Mouse (Mus musculus) hindbrain, embryonic 13.5 days (tissue): ENCODE data around the gene Mt3. TPM values are rescaled to one million over a fixed set of nuclear protein-coding genes. Genes with fewer than 3 reads are reported as not detected.
"Not testable (repeated sequence)": the region's sequence is repeated elsewhere in the genome, so short reads cannot be mapped to it uniquely, and the experiment has no call there.

Experiments
- ATAC-seq: fragments of 200-750 bp; cut with Nextera tagmentation; 2 replicates; pipeline ENCODE4 v1.8.0; 2017; ENCODE audit warnings: moderate TSS enrichment; ENCODE audit not compliant: low FRiP score
- H3K27ac ChIP-seq: fragments of 300-500 bp; sonication (generic); 2 replicates; pipeline ENCODE4 v1.5.1; 2015; ENCODE audit warnings: inconsistent platforms, mild to moderate bottlenecking, moderate library complexity
- H3K27me3 ChIP-seq: fragments of 300-500 bp; sonication (generic); 2 replicates; pipeline ENCODE4 v1.6.1; 2015; ENCODE audit warnings: mild to moderate bottlenecking, inconsistent platforms
- H3K36me3 ChIP-seq: fragments of 300-500 bp; sonication (generic); 2 replicates; pipeline ENCODE4 v1.6.1; 2015; ENCODE audit warnings: mild to moderate bottlenecking, inconsistent platforms
- H3K4me1 ChIP-seq: fragments of 300-500 bp; sonication (generic); replicated peaks from 2 replicates; pipeline ENCODE4 v1.6.1; 2015; ENCODE audit warnings: inconsistent platforms
- H3K4me2 ChIP-seq: fragments of 300-500 bp; sonication (generic); 2 replicates; pipeline ENCODE4 v1.6.1; 2015; ENCODE audit warnings: inconsistent platforms, mild to moderate bottlenecking, moderate library complexity
- H3K4me3 ChIP-seq: fragments of 300-500 bp; sonication (generic); 2 replicates; pipeline ENCODE4 v1.5.1; 2015; ENCODE audit warnings: mild to moderate bottlenecking, inconsistent platforms
- H3K9ac ChIP-seq: fragments of 300-500 bp; sonication (generic); 2 replicates; pipeline ENCODE4 v1.6.1; 2015; ENCODE audit warnings: mild to moderate bottlenecking, inconsistent platforms
- H3K9me3 ChIP-seq: fragments of 300-500 bp; sonication (generic); 2 replicates; pipeline ENCODE4 v1.6.1; 2016; ENCODE audit warnings: inconsistent platforms
- WGBS: fragments of 180-500 bp; shearing (Covaris S2); methylation state at CpG from one replicate; pipeline ENCODE4 v1.1.7; 2015; 5-methylcytosine and 5-hydroxymethylcytosine counted together
- polyA plus RNA-seq: library from polyadenylated mRNA; unstranded; fragments of >200 nt; fragmentation: Nextera tagmentation; extraction: Ambion mirVana; gene quantifications from 2 replicates; pipeline ENCODE4 v1.2.1, GENCODE M21; 2015

The Mt3 gene
- polyA plus RNA-seq, 1 experiment from 2014 or later: 130 TPM

DNA sequence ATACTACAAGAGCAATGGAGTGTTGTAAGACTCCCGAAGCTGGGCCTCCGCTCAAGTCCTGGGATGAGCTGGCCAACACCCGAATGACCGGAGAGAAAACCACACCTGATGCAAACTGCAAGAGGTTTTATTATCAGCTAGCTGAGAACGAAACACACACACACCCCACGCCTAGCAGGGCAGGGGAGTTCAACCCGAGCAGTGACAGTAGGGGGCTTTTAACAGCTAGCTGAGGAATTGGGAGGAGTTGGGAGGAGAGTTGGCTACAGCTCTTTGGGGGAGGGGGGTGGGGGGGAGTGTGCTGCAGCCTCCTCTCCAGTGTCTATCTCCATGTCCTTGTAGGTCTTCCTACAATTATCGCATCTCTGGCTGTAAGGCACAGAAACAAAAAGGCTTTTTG lies 13.4 kb downstream of the Mt3 start:
- not testable (repeated sequence) for ATAC-seq, H3K36me3 ChIP-seq, H3K4me3 ChIP-seq, H3K4me1 ChIP-seq, H3K9ac ChIP-seq, H3K4me2 ChIP-seq, H3K9me3 ChIP-seq, H3K27ac ChIP-seq
- WGBS: 71% methylated on average over 8 of the region's 8 CpGs
- H3K27me3 ChIP-seq: peaks cover 20% of the 10 kb centered on the region

DNA sequence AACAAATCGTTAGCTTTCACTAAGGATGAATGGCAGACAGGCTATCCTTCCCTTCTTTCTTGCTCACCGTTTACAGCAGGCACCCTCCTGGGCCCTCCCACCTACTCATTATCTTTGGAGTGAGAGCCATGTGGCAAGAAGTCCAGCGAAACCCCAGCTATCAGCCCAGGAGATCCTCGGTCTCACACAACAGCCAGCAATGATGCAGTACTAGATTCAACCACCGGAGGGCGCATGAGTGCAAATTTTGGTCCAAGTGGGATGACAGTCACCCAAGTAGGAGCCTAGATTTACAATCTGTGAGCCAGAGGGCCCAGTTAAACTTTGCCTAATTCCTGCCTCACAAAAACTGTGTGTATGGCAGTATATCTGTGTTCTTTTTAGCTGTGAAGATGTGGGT lies 14.8 kb downstream of the Mt3 start:
- peak; percentile 61 for ATAC-seq
- H3K36me3 ChIP-seq: no peaks in the 10 kb centered on the region
- peaks cover 35% of the 10 kb centered on the region for H3K27me3 ChIP-seq
- H3K27ac ChIP-seq: no peak overlapping the region
- H3K9me3 ChIP-seq: no peaks in the 10 kb centered on the region
- peaks cover 8% of the 10 kb centered on the region for H3K4me1 ChIP-seq
- H3K9ac ChIP-seq: no peak overlapping the region
- 2% methylated on average over 6 of the region's 6 CpGs for WGBS
- H3K4me2 ChIP-seq: no peak overlapping the region; the same call in 1 of the 2 replicates
- H3K4me3 ChIP-seq: no peak overlapping the region

DNA sequence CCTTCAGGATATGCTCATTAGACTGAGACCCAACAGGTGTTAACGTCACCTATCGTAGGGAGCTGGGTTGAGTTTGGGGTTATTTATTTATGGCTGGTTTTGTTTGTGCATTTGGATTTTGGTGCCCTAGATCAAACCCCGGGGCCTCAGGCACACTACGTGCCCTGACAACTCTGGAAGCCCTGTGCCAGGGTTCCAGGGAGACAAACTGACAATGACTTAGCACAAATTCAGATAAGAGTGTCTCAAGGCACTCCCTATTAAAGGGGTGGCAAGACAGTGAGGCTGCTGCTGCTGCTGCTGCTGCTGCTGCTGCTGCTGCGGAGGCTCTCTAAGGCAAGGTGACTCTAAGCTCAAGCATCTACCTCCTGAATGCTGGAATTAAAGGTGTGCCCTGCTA lies 17.1 kb downstream of the Mt3 start:
- Histone ChIP-seq H3K27me3 (peaks cover 58% of the 10 kb centered on the region), H3K4me1 (peaks cover 21% of the 10 kb centered on the region), H3K4me2 (no peak overlapping the region), H3K9ac (no peak overlapping the region), H3K4me3 (no peak overlapping the region), H3K9me3 (no peaks in the 10 kb centered on the region), H3K27ac (no peak overlapping the region), H3K36me3 (no peaks in the 10 kb centered on the region)
- ATAC-seq: no peak
- 85% methylated on average over 5 of the region's 5 CpGs for WGBS

DNA sequence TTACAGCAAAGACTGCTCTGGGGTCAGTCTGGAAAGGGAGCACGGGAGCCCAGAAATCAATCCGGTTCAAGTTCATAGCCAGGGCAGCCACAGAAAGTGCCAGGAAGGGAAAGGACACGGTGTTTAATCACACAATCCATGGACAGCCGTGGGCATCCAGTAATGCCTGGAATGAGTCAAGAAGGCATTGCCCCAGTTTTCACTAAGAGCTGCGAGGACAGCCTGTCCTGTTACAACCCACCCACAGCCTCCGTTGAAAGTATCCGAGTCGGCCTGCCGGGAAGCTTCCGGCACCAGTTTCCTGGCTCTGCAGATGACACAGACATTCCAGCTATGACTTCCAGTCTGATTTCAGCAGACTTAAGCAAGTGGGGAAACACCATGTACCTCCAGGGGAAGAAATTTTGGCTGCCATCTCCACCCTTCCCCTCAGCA lies 18.9 kb downstream of the Mt3 start:
- Histone ChIP-seq H3K9me3 (no peaks in the 10 kb centered on the region), H3K36me3 (no peaks in the 10 kb centered on the region), H3K4me3 (no peak overlapping the region), H3K4me1 (peaks cover 21% of the 10 kb centered on the region), H3K27me3 (peaks cover 76% of the 10 kb centered on the region), H3K9ac (no peak overlapping the region), H3K27ac (no peak overlapping the region), H3K4me2 (peak overlapping the region; percentile 92)
- 51% methylated on average over 10 of the region's 10 CpGs for WGBS
- ATAC-seq: no peak

DNA sequence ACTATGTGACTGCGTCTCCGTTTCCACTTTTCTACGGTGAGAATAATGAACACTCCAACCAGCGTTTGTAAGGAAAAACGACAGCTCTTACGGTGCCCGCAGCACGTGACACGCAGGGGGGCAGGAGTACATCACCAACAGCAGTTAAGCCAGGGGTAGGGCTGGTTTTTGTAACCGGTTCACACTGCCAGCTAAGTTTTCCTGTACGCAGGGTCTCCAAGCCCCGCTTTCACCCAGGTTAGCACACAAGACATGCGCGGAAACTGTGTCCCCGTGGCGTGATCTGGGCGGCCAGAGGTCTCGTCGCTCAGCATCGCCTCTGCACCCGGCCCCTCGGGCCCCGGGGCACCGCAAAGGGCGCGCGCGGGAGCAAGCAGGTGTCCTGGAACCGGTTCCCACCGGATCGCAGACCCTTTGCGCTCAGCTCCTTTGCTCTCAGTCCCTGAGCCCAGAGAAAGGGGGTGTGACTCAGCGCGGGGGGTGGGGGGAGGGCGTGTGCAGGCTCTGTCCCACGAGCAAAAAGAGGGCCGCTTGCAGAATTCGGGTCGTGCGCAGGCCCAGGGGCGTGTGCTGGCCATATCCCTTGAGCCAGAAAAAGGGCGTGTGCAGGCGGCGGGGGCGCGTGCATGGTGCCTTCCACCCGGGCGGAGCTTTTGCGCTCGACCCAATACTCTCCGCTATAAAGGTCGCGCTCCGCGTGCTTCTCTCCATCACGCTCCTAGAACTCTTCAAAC lies 19.8 kb downstream of the Mt3 start, which contains the start of gene Mt2:
Gene Mt2 (plus strand): TSS at position 590 of the 734 bp plus-strand sequence.
- Histone ChIP-seq H3K9me3 (no peaks in the 10 kb centered on the region), H3K4me3 (peak within 1 kb of the TSS; percentile 47), H3K9ac (peak within 1 kb of the TSS; percentile 64), H3K27ac (no peak within 1 kb of the TSS), H3K36me3 (no peaks in the 10 kb centered on the region), H3K27me3 (peaks cover 85% of the 10 kb centered on the region), H3K4me2 (peak within 1 kb of the TSS; percentile 92), H3K4me1 (peaks cover 21% of the 10 kb centered on the region)
- WGBS: under 1% methylated on average over 56 of the region's 56 CpGs
- peak; percentile 43 for ATAC-seq

DNA sequence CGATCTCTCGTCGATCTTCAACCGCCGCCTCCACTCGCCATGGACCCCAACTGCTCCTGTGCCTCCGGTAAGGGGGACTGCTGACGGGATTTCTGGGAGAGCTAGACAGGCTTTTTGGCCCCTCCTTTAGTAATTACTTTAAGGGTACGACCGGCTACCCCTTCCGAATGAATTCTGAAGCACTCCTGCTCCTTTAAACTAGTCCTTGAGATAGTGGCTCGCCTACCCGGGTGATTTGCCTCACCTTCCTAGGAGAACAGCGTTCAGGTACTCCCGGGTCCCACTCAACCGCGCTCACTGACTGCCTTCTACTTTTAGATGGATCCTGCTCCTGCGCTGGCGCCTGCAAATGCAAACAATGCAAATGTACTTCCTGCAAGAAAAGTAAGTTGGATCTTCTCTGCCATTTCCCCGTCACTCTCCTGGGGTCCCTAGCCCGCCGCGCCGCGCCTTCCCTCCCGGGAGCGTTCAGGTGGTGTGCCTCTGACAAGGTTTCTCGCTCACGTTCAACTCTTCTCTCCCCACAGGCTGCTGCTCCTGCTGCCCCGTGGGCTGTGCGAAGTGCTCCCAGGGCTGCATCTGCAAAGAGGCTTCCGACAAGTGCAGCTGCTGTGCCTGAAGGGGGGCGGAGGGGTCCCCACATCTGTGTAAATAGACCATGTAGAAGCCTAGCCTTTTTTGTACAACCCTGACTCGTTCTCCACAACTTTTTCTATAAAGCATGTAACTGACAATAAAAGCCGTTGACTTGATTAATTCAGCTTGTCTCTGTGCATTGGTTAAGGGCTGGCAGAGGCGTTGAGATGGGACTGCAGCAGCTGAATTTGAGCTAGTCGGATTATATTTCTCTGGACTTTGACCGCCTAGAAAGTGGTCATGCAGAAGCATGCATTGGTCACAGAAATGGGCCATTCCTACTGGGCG lies 20.7 kb downstream of the Mt3 start:
- no peaks in the 10 kb centered on the region for H3K36me3 ChIP-seq
- no peaks in the 10 kb centered on the region for H3K9me3 ChIP-seq
- H3K27me3 ChIP-seq: peaks cover 93% of the 10 kb centered on the region
- H3K4me2 ChIP-seq: peak overlapping the region; percentile 92
- H3K9ac ChIP-seq: peak overlapping the region; percentile 64
- ATAC-seq: peak; percentile 40; the same call in 1 of the 2 replicates
- H3K4me3 ChIP-seq: peak overlapping the region; percentile 47
- 1% methylated on average over 39 of the region's 39 CpGs for WGBS
- peaks cover 21% of the 10 kb centered on the region for H3K4me1 ChIP-seq
- no peak overlapping the region for H3K27ac ChIP-seq

DNA sequence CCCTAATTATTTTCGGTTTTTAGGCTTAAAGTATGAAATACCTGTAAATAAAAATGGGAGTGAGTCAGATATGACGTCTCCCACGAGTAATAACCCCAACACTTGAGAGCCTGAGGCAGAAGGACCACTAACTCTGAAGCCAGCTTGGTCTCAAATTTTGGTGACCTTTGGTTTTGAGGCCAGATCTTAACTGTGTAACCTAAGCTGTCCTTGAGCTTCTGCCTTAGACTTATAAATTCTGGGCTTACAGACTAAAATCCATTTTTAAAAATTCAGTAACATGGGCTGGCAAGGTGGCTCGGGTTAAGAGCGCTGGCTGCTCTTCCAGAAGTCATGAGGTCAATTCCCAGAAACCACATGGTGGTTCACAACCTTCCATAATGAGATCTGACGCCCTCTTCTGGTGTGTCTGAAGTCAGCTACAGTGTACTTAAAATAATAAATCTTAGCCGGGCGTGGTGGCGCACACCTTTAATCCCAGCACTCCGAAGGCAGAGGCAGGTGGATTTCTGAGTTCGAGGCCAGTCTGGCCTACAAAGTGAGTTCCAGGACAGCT lies 21.5 kb downstream of the Mt3 start:
- Histone ChIP-seq H3K9me3 (no peaks in the 10 kb centered on the region), H3K4me3 (no peak overlapping the region), H3K27me3 (peaks cover 98% of the 10 kb centered on the region), H3K9ac (no peak overlapping the region), H3K4me2 (no peak overlapping the region), H3K4me1 (peaks cover 27% of the 10 kb centered on the region), H3K36me3 (no peaks in the 10 kb centered on the region), H3K27ac (no peak overlapping the region)
- WGBS: 46% methylated on average over 11 of the region's 11 CpGs
- ATAC-seq: no peak

DNA sequence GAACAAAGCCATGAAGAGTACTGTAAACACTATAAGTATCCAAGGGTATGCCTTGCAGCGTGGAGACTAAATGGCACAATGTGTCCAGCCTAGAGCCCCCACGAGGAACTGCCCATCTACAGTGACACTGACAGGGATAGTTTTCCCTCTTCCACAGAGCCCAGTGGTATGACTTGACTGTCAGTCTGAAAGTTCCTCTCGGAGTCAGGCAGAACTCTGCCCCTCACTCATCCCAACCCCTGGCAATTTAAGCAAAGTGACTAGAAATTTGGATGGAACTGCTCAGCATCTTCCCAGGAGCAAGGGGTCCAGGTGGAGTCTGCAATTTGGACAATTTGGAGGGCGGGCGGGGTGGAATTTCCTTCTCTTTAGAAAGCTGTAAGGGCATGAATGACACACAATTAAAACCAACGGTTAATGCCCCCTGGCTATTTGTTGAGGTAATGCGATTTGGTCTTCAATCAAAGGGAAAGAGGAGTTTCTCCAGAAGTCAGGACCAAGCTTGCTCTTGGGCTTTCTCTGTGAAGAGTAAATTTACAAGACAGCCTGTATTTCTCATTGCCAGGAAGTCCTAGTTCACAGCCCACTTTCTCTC lies 22.3 kb downstream of the Mt3 start:
- Histone ChIP-seq H3K4me3 (no peak overlapping the region), H3K9me3 (no peaks in the 10 kb centered on the region), H3K36me3 (no peaks in the 10 kb centered on the region), H3K27me3 (peaks cover 100% of the 10 kb centered on the region), H3K9ac (no peak overlapping the region), H3K27ac (no peak overlapping the region), H3K4me1 (peaks cover 35% of the 10 kb centered on the region), H3K4me2 (no peak overlapping the region)
- ATAC-seq: no peak
- 30% methylated on average over 7 of the region's 7 CpGs for WGBS

DNA sequence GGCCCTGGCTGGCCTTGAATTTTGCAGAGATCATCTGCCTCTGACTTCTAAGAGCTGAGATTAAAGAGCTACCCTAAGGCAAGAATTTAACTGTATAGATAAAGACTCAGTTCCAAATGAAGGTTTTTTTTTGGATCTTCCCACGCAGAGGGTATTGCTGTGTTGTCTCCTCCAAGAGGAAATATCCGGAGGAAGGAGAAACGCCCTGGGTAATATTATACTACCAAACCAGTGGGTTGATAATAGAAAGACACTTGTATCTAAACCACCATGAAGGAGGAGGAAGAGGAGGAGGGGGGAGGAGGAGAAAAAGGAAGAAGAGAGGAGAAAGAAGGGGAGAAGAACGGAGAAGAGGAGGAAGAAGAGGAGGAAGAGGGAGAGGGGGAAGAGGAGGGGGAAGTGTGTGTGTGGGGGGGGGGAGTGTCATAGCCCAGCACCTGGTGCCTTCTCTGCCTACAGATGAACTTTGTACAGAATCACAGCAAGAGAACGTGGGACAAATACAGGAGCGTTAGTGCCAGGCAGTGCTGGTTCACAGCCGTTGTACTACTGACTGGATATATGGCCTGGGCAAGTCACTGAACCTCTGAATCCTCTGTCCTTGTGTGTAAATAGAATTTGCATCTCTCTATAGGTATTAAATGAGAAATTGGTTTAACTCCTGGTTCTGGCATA lies 25.4 kb downstream of the Mt3 start:
- 71% methylated on average over 7 of the region's 7 CpGs for WGBS
- Histone ChIP-seq H3K4me1 (peaks cover 26% of the 10 kb centered on the region), H3K27ac (no peak overlapping the region), H3K4me3 (0 out of 2 replicates have a peak overlapping the region, but pooled peaks have one; percentile 45), H3K4me2 (no peak overlapping the region), H3K9ac (no peak overlapping the region), H3K9me3 (no peaks in the 10 kb centered on the region), H3K27me3 (peaks cover 98% of the 10 kb centered on the region), H3K36me3 (no peaks in the 10 kb centered on the region)
- no peak for ATAC-seq

DNA sequence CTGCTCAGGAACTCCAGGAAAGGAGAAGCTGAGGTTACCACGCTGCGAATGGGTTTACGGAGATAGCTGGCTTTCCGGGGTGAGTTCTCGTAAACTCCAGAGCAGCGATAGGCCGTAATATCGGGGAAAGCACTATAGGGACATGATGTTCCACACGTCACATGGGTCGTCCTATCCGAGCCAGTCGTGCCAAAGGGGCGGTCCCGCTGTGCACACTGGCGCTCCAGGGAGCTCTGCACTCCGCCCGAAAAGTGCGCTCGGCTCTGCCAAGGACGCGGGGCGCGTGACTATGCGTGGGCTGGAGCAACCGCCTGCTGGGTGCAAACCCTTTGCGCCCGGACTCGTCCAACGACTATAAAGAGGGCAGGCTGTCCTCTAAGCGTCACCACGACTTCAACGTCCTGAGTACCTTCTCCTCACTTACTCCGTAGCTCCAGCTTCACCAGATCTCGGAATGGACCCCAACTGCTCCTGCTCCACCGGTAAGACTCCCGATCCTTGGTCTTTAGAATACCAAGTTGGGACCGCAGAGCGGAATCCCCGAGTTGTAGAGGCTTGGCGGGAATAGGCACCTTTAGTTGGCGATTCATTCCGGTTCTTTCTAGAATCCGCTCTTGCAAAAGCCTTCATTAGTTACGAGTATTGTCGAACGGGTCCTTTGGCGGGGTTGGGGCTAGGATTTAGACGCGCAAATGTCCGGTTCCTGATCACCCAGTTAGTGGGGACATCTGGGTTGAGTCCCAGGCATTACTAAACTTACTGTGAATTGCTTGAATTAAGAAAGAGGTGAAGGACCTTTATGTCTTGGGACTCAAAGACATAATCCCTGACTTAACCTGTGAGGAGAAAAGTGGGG lies 26.7 kb downstream of the Mt3 start, which contains the start of gene Mt1:
Gene Mt1 (plus strand): TSS at position 226 of the 856 bp plus-strand sequence.
- WGBS: 0% methylated on average over 50 of the region's 50 CpGs
- Histone ChIP-seq H3K4me2 (peak within 1 kb of the TSS; percentile 86), H3K27me3 (peaks cover 98% of the 10 kb centered on the region), H3K9me3 (no peaks in the 10 kb centered on the region), H3K36me3 (no peaks in the 10 kb centered on the region), H3K9ac (peak within 1 kb of the TSS; percentile 57; the same call in 1 of the 2 replicates), H3K4me3 (peak within 1 kb of the TSS; percentile 45), H3K4me1 (peaks cover 25% of the 10 kb centered on the region), H3K27ac (no peak within 1 kb of the TSS)
- ATAC-seq: peak; percentile 84
